ENCODE assay signal across 34 mouse cellular contexts in the genomic region with DNA sequence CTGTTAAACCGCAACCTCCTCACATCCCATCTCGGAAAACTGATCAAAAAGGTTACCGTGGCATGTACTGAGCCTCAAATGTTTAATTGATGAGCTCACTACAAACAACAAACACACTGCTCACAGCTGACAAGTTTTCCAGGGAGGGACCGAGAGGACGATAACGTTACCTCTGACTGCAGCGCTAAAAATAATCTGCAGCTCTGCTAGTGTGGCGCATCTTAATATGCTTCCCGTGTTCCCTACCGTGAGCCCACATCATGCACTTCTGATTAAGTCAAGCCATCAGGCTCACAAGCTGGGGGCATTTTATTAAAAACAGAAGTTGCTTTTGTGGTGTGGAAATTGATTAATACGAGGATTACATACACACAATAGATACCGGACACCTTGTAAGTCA.
DNase-seq lines count a peak whose midpoint lies in the region; ATAC-seq and TF ChIP-seq lines count a peak whose summit lies in the region.
"Had no signal": no experiment of that assay in that cellular context is flagged by ENCODE, and none has a peak within 500 bp of the region (broad histone marks: within the 10 kb centered on the region; RNA-seq: fewer than 3 reads in every experiment).

No protein-coding gene starts in this region.

- H3K4me2 ChIP-seq in embryonic facial prominence, embryonic 11.5 days (ENCODE audit: low read depth, low read length), result no peak overlapping the region
- H3K4me2 ChIP-seq in heart, embryonic 15.5 days, result peak overlapping the region; percentile 17; the same call in 1 of the 2 replicates
- 0 out of 2 replicates have a peak overlapping the region, but pooled peaks have one; percentile 13 for H3K4me2 ChIP-seq in hindbrain, postnatal 0 days (ENCODE audit: low read depth, low read length)
- H3K4me2 ChIP-seq: hindbrain, embryonic 14.5 days; intestine, embryonic 15.5 days; limb, embryonic 12.5 days; liver, embryonic 15.5 days; lung, embryonic 14.5 days; midbrain, embryonic 12.5 days; neural tube, embryonic 12.5 days had no signal

- no peak overlapping the region for H3K9ac ChIP-seq in embryonic facial prominence, embryonic 11.5 days (replicated peaks; ENCODE audit: low read length)
- H3K9ac ChIP-seq in heart, embryonic 15.5 days, result no peak overlapping the region
- no peak overlapping the region for H3K9ac ChIP-seq in hindbrain, postnatal 0 days (replicated peaks; ENCODE audit: low read length)
- H3K9ac ChIP-seq: hindbrain, embryonic 14.5 days; intestine, embryonic 15.5 days; limb, embryonic 12.5 days; liver, embryonic 15.5 days; lung, embryonic 14.5 days; midbrain, embryonic 12.5 days; neural tube, embryonic 12.5 days had no signal

- H3K27ac ChIP-seq in embryonic facial prominence, embryonic 11.5 days (replicated peaks; ENCODE audit: low read depth, low read length), result no peak overlapping the region
- H3K27ac ChIP-seq in embryonic facial prominence, embryonic 10.5 days (replicated peaks), result no peak overlapping the region
- no peak overlapping the region for H3K27ac ChIP-seq in heart, embryonic 15.5 days
- H3K27ac ChIP-seq in hindbrain, postnatal 0 days, result no peak overlapping the region
- no peak overlapping the region for H3K27ac ChIP-seq in hindbrain, embryonic 10.5 days
- H3K27ac ChIP-seq: hindbrain, embryonic 14.5 days; intestine, embryonic 15.5 days; layer of hippocampus, adult 2 months; left cerebral cortex, adult 2 months; limb, embryonic 12.5 days; liver, embryonic 15.5 days; midbrain, embryonic 12.5 days; neural tube, embryonic 12.5 days; stomach, postnatal 0 days had no signal

- no peaks in the 10 kb centered on the region for H3K27me3 ChIP-seq in embryonic facial prominence, embryonic 11.5 days (ENCODE audit: control insufficient read depth, insufficient read depth, low read length)
- peaks cover 4% of the 10 kb centered on the region; the same call in 1 of the 2 replicates for H3K27me3 ChIP-seq in embryonic facial prominence, embryonic 10.5 days (replicated peaks; ENCODE audit: low read depth, poor library complexity, severe bottlenecking)
- H3K27me3 ChIP-seq in heart, embryonic 15.5 days, result peaks cover 24% of the 10 kb centered on the region
- no peaks in the 10 kb centered on the region for H3K27me3 ChIP-seq in hindbrain, postnatal 0 days (ENCODE audit: insufficient read depth, low read length)
- H3K27me3 ChIP-seq in hindbrain, embryonic 10.5 days (ENCODE audit: insufficient read depth, poor library complexity, severe bottlenecking), result peaks cover 4% of the 10 kb centered on the region; the same call in 1 of the 2 replicates
- H3K27me3 ChIP-seq: intestine, embryonic 15.5 days; liver, embryonic 15.5 days; neural tube, embryonic 12.5 days had no signal

- TF ChIP-seq CTCF in hindbrain, postnatal 0 days (IDR thresholded peaks at IDR 0.05; ENCODE audit: low read depth), result no peak

- H3K4me1 ChIP-seq in embryonic facial prominence, embryonic 11.5 days (ENCODE audit: control insufficient read depth, insufficient read depth, low read length), result no peaks in the 10 kb centered on the region
- H3K4me1 ChIP-seq in embryonic facial prominence, embryonic 10.5 days, result peaks cover 8% of the 10 kb centered on the region; the same call in 1 of the 2 replicates
- H3K4me1 ChIP-seq in heart, embryonic 15.5 days (replicated peaks), result peaks cover 18% of the 10 kb centered on the region
- H3K4me1 ChIP-seq in hindbrain, postnatal 0 days (ENCODE audit: insufficient read depth, low read length), result no peaks in the 10 kb centered on the region; the same call in 1 of the 2 replicates
- peaks cover 5% of the 10 kb centered on the region; the same call in 1 of the 2 replicates for H3K4me1 ChIP-seq in hindbrain, embryonic 10.5 days (replicated peaks)
- H3K4me1 ChIP-seq: intestine, embryonic 15.5 days; limb, embryonic 12.5 days; liver, embryonic 15.5 days; neural tube, embryonic 12.5 days had no signal

- no peaks in the 10 kb centered on the region for H3K9me3 ChIP-seq in embryonic facial prominence, embryonic 11.5 days (replicated peaks; ENCODE audit: control insufficient read depth, low read length)
- no peaks in the 10 kb centered on the region for H3K9me3 ChIP-seq in embryonic facial prominence, embryonic 10.5 days
- H3K9me3 ChIP-seq in heart, embryonic 15.5 days (replicated peaks), result no peaks in the 10 kb centered on the region
- no peaks in the 10 kb centered on the region for H3K9me3 ChIP-seq in hindbrain, postnatal 0 days (ENCODE audit: low read length)
- no peaks in the 10 kb centered on the region for H3K9me3 ChIP-seq in hindbrain, embryonic 10.5 days
- H3K9me3 ChIP-seq: intestine, embryonic 15.5 days; liver, embryonic 15.5 days; midbrain, embryonic 12.5 days; neural tube, embryonic 12.5 days had no signal

- H3K4me3 ChIP-seq in embryonic facial prominence, embryonic 11.5 days (ENCODE audit: low read depth, low read length), result no peak overlapping the region
- no peak overlapping the region for H3K4me3 ChIP-seq in embryonic facial prominence, embryonic 10.5 days
- no peak overlapping the region for H3K4me3 ChIP-seq in heart, embryonic 15.5 days
- no peak overlapping the region for H3K4me3 ChIP-seq in hindbrain, postnatal 0 days (ENCODE audit: low read length)
- H3K4me3 ChIP-seq in hindbrain, embryonic 10.5 days, result no peak overlapping the region
- H3K4me3 ChIP-seq: erythroblast, embryonic 14.5 days; intestine, embryonic 15.5 days; layer of hippocampus, adult 2 months; left cerebral cortex, adult 2 months; limb, embryonic 12.5 days; liver, embryonic 15.5 days; midbrain, embryonic 12.5 days; myocyte; neural tube, embryonic 12.5 days had no signal

- ATAC-seq in embryonic facial prominence, embryonic 11.5 days (replicated peaks; ENCODE audit: insufficient number of reproducible peaks, low FRiP score, low TSS enrichment, low read depth), result no peak
- ATAC-seq in heart, embryonic 15.5 days (replicated peaks; ENCODE audit: insufficient number of reproducible peaks, insufficient read depth, low FRiP score, low read depth), result no peak
- ATAC-seq in hindbrain, postnatal 0 days, result no peak
- ATAC-seq: forebrain, embryonic 16.5 days; intestine, embryonic 15.5 days had no signal

- no peaks in the 10 kb centered on the region for H3K36me3 ChIP-seq in embryonic facial prominence, embryonic 11.5 days (replicated peaks; ENCODE audit: control insufficient read depth, insufficient read depth, low read depth, low read length)
- no peaks in the 10 kb centered on the region for H3K36me3 ChIP-seq in embryonic facial prominence, embryonic 10.5 days (replicated peaks)
- H3K36me3 ChIP-seq in heart, embryonic 15.5 days, result no peaks in the 10 kb centered on the region
- H3K36me3 ChIP-seq in hindbrain, postnatal 0 days (ENCODE audit: insufficient read depth, low read length), result no peaks in the 10 kb centered on the region
- H3K36me3 ChIP-seq in hindbrain, embryonic 10.5 days, result no peaks in the 10 kb centered on the region
- H3K36me3 ChIP-seq: intestine, embryonic 15.5 days; limb, embryonic 12.5 days; liver, embryonic 15.5 days; midbrain, embryonic 12.5 days; neural tube, embryonic 12.5 days had no signal

- 66% methylated on average over 12 of the region's 12 CpGs for WGBS in embryonic facial prominence, embryonic 11.5 days
- 80% methylated on average over 12 of the region's 12 CpGs for WGBS in embryonic facial prominence, embryonic 10.5 days
- WGBS in heart, embryonic 15.5 days, result 53% methylated on average over 12 of the region's 12 CpGs
- 31% methylated on average over 12 of the region's 12 CpGs for WGBS in hindbrain, postnatal 0 days
- WGBS in hindbrain, embryonic 10.5 days, result 73% methylated on average over 12 of the region's 12 CpGs

- peak; percentile 53 for DNase-seq in embryonic facial prominence, embryonic 11.5 days (ENCODE audit: low spot score)
- no peak for DNase-seq in embryonic facial prominence, embryonic 10.5 days (ENCODE audit: low spot score)
- DNase-seq in heart, adult 8-10 months (ENCODE audit: low spot score), result no peak
- no peak for DNase-seq in hindbrain, postnatal 0 days (ENCODE audit: low spot score)
- no peak for DNase-seq in hindbrain, embryonic 10.5 days (ENCODE audit: low spot score)
- DNase-seq in skeletal muscle tissue, adult 2 months (ENCODE audit: low read depth, low spot score), result peak; percentile 64
- DNase-seq in testis, postnatal 14 days (ENCODE audit: low spot score), result no peak
- DNase-seq: adrenal gland, postnatal 10 days; cerebellum, adult 11-12 months; cerebellum, adult 9-11 months; embryo, embryonic 11 days; gastrocnemius, postnatal 25 days; heart, adult 11 months; heart, postnatal 10 days; kidney, adult 2 months; kidney, postnatal 36 days; lung, embryonic 14.5 days; lung, postnatal 14 days; right cerebral cortex, adult 18-20 months; thymus, adult 2 months; thymus, postnatal 4 days had no signal

Comparison
In these comparisons a context has a peak if more than half of its experiments do, and no peak if none do; other contexts are left out.
1. DNase-seq: peak in embryonic facial prominence, embryonic 11.5 days (single experiment) and skeletal muscle tissue, adult 2 months (single experiment); none in embryonic facial prominence, embryonic 10.5 days (single experiment), heart, adult 8-10 months (single experiment), hindbrain, postnatal 0 days (single experiment), hindbrain, embryonic 10.5 days (single experiment) and testis, postnatal 14 days (single experiment).